Mouse (Mus musculus) embryonic facial prominence, embryonic 15.5 days (tissue): ENCODE data around the gene Tifab. TPM values are rescaled to one million over a fixed set of nuclear protein-coding genes. Genes with fewer than 3 reads are reported as not detected.
"Not testable (repeated sequence)": the region's sequence is repeated elsewhere in the genome, so short reads cannot be mapped to it uniquely, and the experiment has no call there.

Experiments
- ATAC-seq: fragments of 200-750 bp; cut with Nextera tagmentation; 2 replicates; pipeline ENCODE4 v1.8.0; 2017; ENCODE audit warnings: low read depth, moderate TSS enrichment; ENCODE audit not compliant: insufficient number of reproducible peaks, low FRiP score, low TSS enrichment
- H3K27ac ChIP-seq: fragments of 300-500 bp; sonication (generic); replicated peaks from 2 replicates; pipeline ENCODE4 v1.5.1; 2015; ENCODE audit warnings: mild to moderate bottlenecking, inconsistent platforms
- H3K27me3 ChIP-seq: fragments of 300-500 bp; sonication (generic); 2 replicates; pipeline ENCODE4 v1.6.1; 2015; ENCODE audit warnings: inconsistent platforms
- H3K36me3 ChIP-seq: fragments of 300-500 bp; sonication (generic); 2 replicates; pipeline ENCODE4 v1.6.1; 2015; ENCODE audit warnings: mild to moderate bottlenecking, inconsistent platforms
- H3K4me1 ChIP-seq: fragments of 300-500 bp; sonication (generic); 2 replicates; pipeline ENCODE4 v1.6.1; 2015; ENCODE audit warnings: inconsistent platforms
- H3K4me2 ChIP-seq: fragments of 300-500 bp; sonication (generic); replicated peaks from 2 replicates; pipeline ENCODE4 v1.6.1; 2015; ENCODE audit warnings: mild to moderate bottlenecking, inconsistent platforms
- H3K4me3 ChIP-seq: fragments of 300-500 bp; sonication (generic); replicated peaks from 2 replicates; pipeline ENCODE4 v1.5.1; 2015; ENCODE audit warnings: mild to moderate bottlenecking, inconsistent platforms
- H3K9ac ChIP-seq: fragments of 300-500 bp; sonication (generic); 2 replicates; pipeline ENCODE4 v1.6.1; 2015; ENCODE audit warnings: inconsistent platforms
- H3K9me3 ChIP-seq: fragments of 300-500 bp; sonication (generic); replicated peaks from 2 replicates; pipeline ENCODE4 v1.6.1; 2016; ENCODE audit warnings: inconsistent platforms
- WGBS: fragments of 180-500 bp; shearing (Covaris S2); methylation state at CpG from one replicate; pipeline ENCODE4 v1.1.7; 2015; 5-methylcytosine and 5-hydroxymethylcytosine counted together
- polyA plus RNA-seq: library from polyadenylated mRNA; unstranded; fragments of >200 nt; fragmentation: Nextera tagmentation; extraction: Ambion mirVana; gene quantifications from 2 replicates; pipeline ENCODE4 v1.2.1, GENCODE M21; 2015

The Tifab gene
- polyA plus RNA-seq, 1 experiment from 2014 or later: 3.7 TPM

DNA sequence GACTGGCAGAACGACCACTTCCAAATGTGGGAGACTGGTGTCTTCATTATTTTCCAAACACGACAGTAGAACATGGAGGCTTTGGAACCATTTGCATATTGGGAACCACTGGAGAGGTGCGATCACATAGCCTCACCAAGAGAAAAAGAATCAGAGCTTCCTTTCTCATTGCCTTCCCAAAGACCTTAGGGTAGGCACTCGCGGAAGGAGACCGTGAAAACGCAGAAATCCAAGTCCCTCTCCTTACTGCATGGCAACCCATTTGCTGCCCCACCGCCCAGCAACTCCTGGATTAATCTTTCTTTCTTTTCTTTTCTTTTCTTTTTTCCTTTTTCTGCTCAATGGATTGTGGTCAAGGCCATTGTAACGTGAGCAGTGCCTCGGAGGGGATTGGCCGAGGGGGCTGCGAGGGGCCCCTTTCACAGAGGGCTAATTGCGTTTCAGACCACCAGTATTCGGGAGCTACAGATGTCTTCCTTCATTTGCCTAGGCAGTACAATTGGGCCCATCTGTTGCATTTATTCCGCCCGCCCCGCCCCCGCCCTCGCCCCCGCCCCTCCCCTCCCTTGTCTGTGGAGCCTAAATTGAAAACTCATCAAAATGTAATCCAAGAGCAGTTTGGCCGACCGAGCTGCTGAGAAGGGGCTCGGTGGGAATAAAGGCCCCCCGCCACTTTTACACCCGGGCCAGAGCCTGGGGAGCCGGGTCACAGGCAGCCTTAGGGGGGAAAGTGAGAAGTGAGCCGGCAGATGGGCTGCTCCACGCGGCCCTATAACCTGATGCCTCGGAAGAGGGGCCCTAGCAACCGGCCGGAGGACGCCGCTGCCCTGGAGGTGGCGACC, 29.8 kb upstream of the Tifab start:
- no peaks in the 10 kb centered on the region for H3K9me3 ChIP-seq
- 6% methylated on average over 35 of the region's 35 CpGs for WGBS
- H3K36me3 ChIP-seq: no peaks in the 10 kb centered on the region
- no peak overlapping the region for H3K27ac ChIP-seq
- H3K4me3 ChIP-seq: peak overlapping the region; percentile 31
- ATAC-seq: peak; percentile 65; the same call in 1 of the 2 replicates
- no peak overlapping the region for H3K9ac ChIP-seq
- H3K4me1 ChIP-seq: peaks cover 17% of the 10 kb centered on the region
- H3K4me2 ChIP-seq: peak overlapping the region; percentile 54
- H3K27me3 ChIP-seq: peaks cover 14% of the 10 kb centered on the region; the same call in 1 of the 2 replicates

DNA sequence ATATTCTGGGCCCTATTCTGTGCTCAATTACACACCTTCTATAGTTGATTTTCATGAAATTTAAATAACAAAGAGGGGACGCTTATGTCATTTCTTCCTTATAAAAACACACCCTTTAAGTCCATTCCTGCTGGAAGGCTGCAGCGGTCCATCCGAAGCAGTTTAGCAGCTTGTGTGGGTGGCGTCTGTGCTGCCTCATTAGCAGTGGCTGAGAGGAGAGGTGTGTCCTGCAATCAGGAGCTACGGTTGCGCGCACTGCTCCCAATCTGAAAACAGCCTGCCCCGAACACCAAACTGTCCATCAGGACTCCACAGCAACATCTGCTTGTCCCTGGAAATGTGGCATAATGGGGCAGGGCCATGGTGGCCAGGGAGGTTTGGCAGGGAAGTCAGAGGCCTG, 20.8 kb upstream of the Tifab start:
- peaks cover 5% of the 10 kb centered on the region; the same call in 1 of the 2 replicates for H3K27me3 ChIP-seq
- no peaks in the 10 kb centered on the region for H3K36me3 ChIP-seq
- peaks cover 5% of the 10 kb centered on the region; the same call in 1 of the 2 replicates for H3K4me1 ChIP-seq
- no peak overlapping the region for H3K9ac ChIP-seq
- no peak overlapping the region for H3K27ac ChIP-seq
- WGBS: 69% methylated on average over 8 of the region's 8 CpGs
- no peak overlapping the region for H3K4me3 ChIP-seq
- H3K4me2 ChIP-seq: no peak overlapping the region
- ATAC-seq: no peak
- no peaks in the 10 kb centered on the region for H3K9me3 ChIP-seq

GRCm38 (mm10) chr13:56197473-56198266, 19.0 kb upstream of the Tifab start:
- Histone ChIP-seq H3K9ac (no peak overlapping the region), H3K4me2 (peak overlapping the region; percentile 52), H3K27me3 (peaks cover 5% of the 10 kb centered on the region; the same call in 1 of the 2 replicates), H3K9me3 (no peaks in the 10 kb centered on the region), H3K27ac (no peak overlapping the region; the same call in 1 of the 2 replicates), H3K36me3 (no peaks in the 10 kb centered on the region), H3K4me3 (peak overlapping the region; percentile 26), H3K4me1 (peaks cover 5% of the 10 kb centered on the region; the same call in 1 of the 2 replicates)
- ATAC-seq: peak; percentile 75
- 7% methylated on average over 15 of the region's 15 CpGs for WGBS

DNA sequence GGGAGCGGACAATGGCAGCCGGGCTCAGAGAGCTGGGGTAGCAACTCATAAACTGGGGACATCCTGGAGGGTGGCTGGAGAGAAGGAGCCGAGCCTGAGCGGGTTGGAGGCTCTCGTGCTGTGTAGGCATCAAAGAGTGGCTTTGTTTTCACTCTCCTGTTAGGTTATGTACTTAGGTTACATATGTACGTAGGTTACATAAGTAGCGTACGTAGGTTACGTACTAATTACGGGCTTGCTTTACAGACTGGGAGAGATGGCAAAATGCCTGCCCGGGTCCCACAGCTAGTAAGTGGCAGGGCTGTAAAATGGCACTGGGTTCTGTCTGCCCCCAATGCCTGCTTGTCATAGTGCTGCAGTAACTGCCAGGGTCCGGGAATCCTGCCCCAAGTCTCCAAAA, 18.3 kb upstream of the Tifab start:
- H3K4me3 ChIP-seq: peak overlapping the region; percentile 26
- WGBS: 35% methylated on average over 12 of the region's 12 CpGs

GRCm38 (mm10) chr13:56195824-56196223, 17.1 kb upstream of the Tifab start:
- 74% methylated on average over 11 of the region's 11 CpGs for WGBS
- ATAC-seq, H3K4me1 ChIP-seq, H3K9me3 ChIP-seq, H3K27ac ChIP-seq, H3K9ac ChIP-seq, H3K36me3 ChIP-seq, H3K27me3 ChIP-seq, H3K4me2 ChIP-seq, H3K4me3 ChIP-seq: not testable (repeated sequence)

More for the DNA sequence above, 18.3 kb upstream of the Tifab start:
- Histone ChIP-seq H3K27me3 (peaks cover 5% of the 10 kb centered on the region; the same call in 1 of the 2 replicates), H3K9ac (no peak overlapping the region), H3K36me3 (no peaks in the 10 kb centered on the region), H3K4me2 (peak overlapping the region; percentile 52), H3K4me1 (peaks cover 5% of the 10 kb centered on the region; the same call in 1 of the 2 replicates), H3K27ac (no peak overlapping the region; the same call in 1 of the 2 replicates), H3K9me3 (no peaks in the 10 kb centered on the region)
- ATAC-seq: peak; percentile 28; the same call in 1 of the 2 replicates

- H3K4me1 ChIP-seq, H3K27me3 ChIP-seq, ATAC-seq, H3K9me3 ChIP-seq, H3K4me2 ChIP-seq, H3K4me3 ChIP-seq, H3K27ac ChIP-seq, H3K36me3 ChIP-seq, H3K9ac ChIP-seq: not testable (repeated sequence)
- WGBS: 88% methylated on average over 11 of the region's 11 CpGs
These were observed 15.5 kb upstream of the Tifab start for GRCm38 (mm10) chr13:56194181-56194580.

- 34% methylated on average over 3 of the region's 3 CpGs for WGBS
- Histone ChIP-seq H3K27ac (no peak overlapping the region), H3K36me3 (no peaks in the 10 kb centered on the region)
These were observed 12.5 kb upstream of the Tifab start for GRCm38 (mm10) chr13:56191225-56191624.

DNA sequence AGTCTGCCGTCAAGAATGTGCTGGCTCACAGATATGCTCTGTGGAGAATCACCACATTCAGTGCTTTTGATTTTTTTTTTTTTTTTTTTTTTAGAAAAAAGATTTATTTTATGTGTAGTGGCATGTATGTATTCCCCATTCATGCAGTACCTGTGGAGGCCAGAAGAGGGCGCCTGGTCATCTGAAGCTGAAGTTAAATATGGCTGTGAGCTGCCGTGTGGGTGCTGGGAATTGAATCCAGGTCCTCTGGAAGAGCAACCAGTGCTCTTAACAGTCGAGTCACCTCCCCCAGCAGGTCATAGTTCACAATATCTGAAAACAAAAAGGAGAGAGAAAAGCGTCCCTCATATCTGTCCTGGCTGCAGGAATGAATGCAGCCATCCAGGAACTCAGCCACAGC, 11.0 kb upstream of the Tifab start:
- Histone ChIP-seq H3K9ac (no peak overlapping the region), H3K4me1 (no peaks in the 10 kb centered on the region), H3K9me3 (no peaks in the 10 kb centered on the region), H3K36me3 (no peaks in the 10 kb centered on the region), H3K4me2 (no peak overlapping the region), H3K27ac (no peak overlapping the region), H3K4me3 (no peak overlapping the region), H3K27me3 (no peaks in the 10 kb centered on the region)
- no peak for ATAC-seq
- 76% methylated on average over 5 of the region's 5 CpGs for WGBS

More at GRCm38 (mm10) chr13:56191225-56191624, 12.5 kb upstream of the Tifab start:
- Histone ChIP-seq H3K4me2 (no peak overlapping the region), H3K9me3 (no peaks in the 10 kb centered on the region), H3K9ac (no peak overlapping the region), H3K4me3 (no peak overlapping the region), H3K4me1 (no peaks in the 10 kb centered on the region), H3K27me3 (no peaks in the 10 kb centered on the region)
- ATAC-seq: no peak; the same call in 1 of the 2 replicates

DNA sequence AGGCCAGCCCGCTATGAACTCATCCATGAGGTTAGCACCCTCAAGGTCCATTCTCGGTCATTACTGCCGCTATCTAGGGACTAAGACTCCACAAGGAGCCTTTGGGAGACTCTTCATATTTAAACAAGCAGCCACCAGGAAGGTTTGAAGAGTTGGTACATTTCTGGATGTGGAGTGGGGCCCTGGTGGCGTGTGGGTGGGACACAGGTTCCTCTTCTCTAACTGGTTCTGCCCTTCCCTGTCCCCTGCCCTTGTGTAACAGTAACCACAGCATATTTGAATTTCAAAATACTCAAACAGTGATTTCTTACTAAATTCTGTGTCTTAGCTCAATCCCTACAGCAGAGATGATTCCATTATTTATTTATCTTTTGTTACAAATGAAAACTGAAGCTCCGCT, 5.0 kb upstream of the Tifab start:
- Histone ChIP-seq H3K4me2 (no peak overlapping the region), H3K9me3 (no peaks in the 10 kb centered on the region), H3K36me3 (no peaks in the 10 kb centered on the region), H3K27me3 (no peaks in the 10 kb centered on the region), H3K9ac (no peak overlapping the region), H3K4me3 (no peak overlapping the region), H3K4me1 (no peaks in the 10 kb centered on the region), H3K27ac (no peak overlapping the region)
- ATAC-seq: no peak
- WGBS: 81% methylated on average over 5 of the region's 5 CpGs

DNA sequence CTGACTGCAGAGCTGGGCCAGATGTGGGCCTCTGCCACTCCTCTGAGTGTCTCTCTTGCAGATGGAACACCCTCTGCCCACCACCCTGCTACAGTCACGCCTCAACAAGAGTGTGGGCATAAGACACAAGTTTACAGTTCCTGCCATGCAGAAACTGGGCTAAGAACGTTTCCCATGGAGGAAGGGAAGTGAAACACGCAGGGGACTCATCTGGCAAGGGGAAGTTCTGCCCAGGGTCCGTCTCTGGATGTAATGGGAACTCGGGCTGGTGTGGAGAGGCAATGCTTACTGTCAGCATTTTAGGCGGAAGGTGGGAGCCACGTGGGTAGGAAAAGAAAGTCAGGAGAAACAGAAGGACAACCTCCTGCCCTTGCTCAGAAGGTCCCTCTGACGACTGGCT, 2.7 kb upstream of the Tifab start:
- Histone ChIP-seq H3K27ac (no peak overlapping the region), H3K4me3 (no peak overlapping the region), H3K4me2 (no peak overlapping the region), H3K27me3 (no peaks in the 10 kb centered on the region), H3K36me3 (no peaks in the 10 kb centered on the region), H3K4me1 (peaks cover under 1% of the 10 kb centered on the region), H3K9me3 (no peaks in the 10 kb centered on the region), H3K9ac (no peak overlapping the region)
- 70% methylated on average over 8 of the region's 8 CpGs for WGBS
- ATAC-seq: no peak

DNA sequence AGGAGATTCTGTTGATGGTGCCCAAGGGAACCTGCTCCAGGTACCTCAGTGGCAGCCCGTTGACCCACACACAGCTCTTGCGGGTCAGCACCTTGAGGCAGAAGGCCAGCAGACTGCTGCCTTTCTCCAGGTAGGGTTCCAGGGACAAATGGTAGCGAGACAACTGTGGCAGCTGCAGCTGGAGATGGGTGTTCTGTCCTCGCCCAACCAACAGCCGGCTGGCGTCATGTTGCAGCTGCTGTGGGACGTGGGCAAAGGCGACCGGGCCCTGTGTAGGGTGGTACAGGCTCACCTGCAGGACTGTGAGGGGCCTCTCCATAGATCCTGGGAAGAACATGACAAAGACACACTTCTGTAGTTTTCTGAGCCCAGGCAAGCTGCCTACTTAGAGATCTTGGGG, 2.4 kb downstream of the Tifab start:
- Histone ChIP-seq H3K4me3 (no peak overlapping the region), H3K27ac (no peak overlapping the region), H3K4me2 (no peak overlapping the region), H3K4me1 (peaks cover 32% of the 10 kb centered on the region), H3K36me3 (no peaks in the 10 kb centered on the region), H3K27me3 (no peaks in the 10 kb centered on the region), H3K9me3 (no peaks in the 10 kb centered on the region), H3K9ac (no peak overlapping the region)
- no peak for ATAC-seq
- WGBS: 75% methylated on average over 9 of the region's 9 CpGs
